Mouse (Mus musculus): ENCODE data around the gene Fbxw13.

GRCm38 (mm10) chr9:109234654-109235053 lies 38.9 kb upstream of the Fbxw13 start, which contains the start of gene Fbxw20:
- TF ChIP-seq CTCF (IDR thresholded peaks at IDR 0.05; ENCODE audit: extremely low read depth, insufficient read depth, low read length) (no peak), POLR2A (IDR thresholded peaks at IDR 0.05; ENCODE audit: extremely low read depth, insufficient read depth, low read length) (no peak)
